Mouse (Mus musculus): ENCODE measurements around the gene Lrrtm1.

The Lrrtm1 gene

DNA sequence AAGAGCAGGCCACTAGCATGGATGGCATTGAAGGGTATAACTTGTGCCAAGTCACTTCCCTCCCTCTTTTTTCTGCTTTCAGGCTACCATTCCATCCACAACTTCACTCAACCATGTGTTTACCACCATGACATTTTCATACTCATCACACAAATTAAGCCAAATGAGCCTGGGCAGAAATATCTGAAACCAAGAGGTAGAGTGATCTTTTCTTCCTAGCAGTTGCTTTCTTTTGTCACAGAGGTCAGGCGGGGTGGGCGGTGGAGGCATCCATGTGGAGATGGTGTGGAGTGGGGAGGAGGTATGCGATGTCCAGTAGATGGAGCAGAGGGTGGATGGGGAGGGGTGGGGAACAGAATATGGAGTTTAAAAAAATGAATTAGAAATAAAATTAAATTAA, 64.3 kb downstream of the Lrrtm1 start:
- DNase-seq (ENCODE audit: low read depth, low spot score): no peak
